Mouse (Mus musculus) lung, adult 2 months (tissue): Measurements from ENCODE around the gene Tmem98. TPM values are rescaled to one million over a fixed set of nuclear protein-coding genes. Genes with fewer than 3 reads are reported as not detected.

Experiments used
- DNase-seq: peaks from one replicate; pipeline ENCODE4 v3.0.0; 2022
- H3K4me1 ChIP-seq: fragments of 200-500 bp; 2 replicates; pipeline ENCODE4 v1.6.1; 2011; ENCODE audit warnings: low read length; ENCODE audit not compliant: control insufficient read depth, insufficient read depth
- H3K4me3 ChIP-seq: fragments of 200-500 bp; replicated peaks from 2 replicates; pipeline ENCODE3; 2011; ENCODE audit warnings: low read depth, mild to moderate bottlenecking, control low read depth, low read length; ENCODE audit errors: extremely low read depth
- CTCF ChIP-seq: fragments of 200-500 bp; IDR thresholded peaks from 2 replicates; pipeline ENCODE4 v1.5.1; 2011; ENCODE audit warnings: mild to moderate bottlenecking, low read length, control low read depth; ENCODE audit not compliant: insufficient read depth
- POLR2A ChIP-seq: fragments of 200-500 bp; IDR thresholded peaks from 2 replicates; pipeline ENCODE4 v1.6.1; 2011; ENCODE audit warnings: low read depth, mild to moderate bottlenecking, control low read depth, low read length, borderline replicate concordance; ENCODE audit errors: extremely low read depth
- WGBS: fragments of 180-500 bp; shearing (Covaris S2); methylation state at CpG from one replicate; pipeline ENCODE4 v1.1.7; 2018; 5-methylcytosine and 5-hydroxymethylcytosine counted together
- polyA plus RNA-seq: library from polyadenylated mRNA; depleted of rRNA; stranded (reverse); fragments of >200 nt; gene quantifications from 2 replicates; pipeline ENCODE4 v1.2.3, GENCODE M21; 2012; rRNA removed

The Tmem98 gene
- polyA plus RNA-seq, 1 experiment, result 74.1 TPM

DNA sequence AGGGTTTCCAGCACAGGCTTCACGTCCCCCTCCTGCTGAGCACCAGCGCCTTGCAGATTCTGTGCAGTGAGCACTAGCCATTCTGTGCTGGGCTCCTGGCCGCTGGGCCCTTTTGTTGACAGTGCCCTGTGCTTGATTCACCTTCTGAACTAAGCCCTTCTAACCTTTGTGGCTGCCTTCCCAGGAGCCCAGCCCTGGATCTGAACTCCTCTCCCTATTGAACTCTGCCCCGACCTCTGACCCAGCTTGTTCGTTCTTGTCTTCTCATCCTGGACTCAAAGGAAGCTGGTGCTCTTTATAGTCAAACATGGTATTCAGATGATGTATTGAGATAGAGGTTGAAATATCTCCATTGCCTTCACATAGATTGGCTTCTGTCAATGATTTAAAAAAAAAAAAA is 38.2 kb downstream of the Tmem98 start:
- WGBS, result 59% methylated on average over 5 of the region's 5 CpGs
- no peak overlapping the region for H3K4me3 ChIP-seq
- TF ChIP-seq POLR2A, result no peak
- no peak for TF ChIP-seq CTCF
- peaks cover 3% of the 10 kb centered on the region; the same call in 1 of the 2 replicates for H3K4me1 ChIP-seq
- DNase-seq, result no peak

DNA sequence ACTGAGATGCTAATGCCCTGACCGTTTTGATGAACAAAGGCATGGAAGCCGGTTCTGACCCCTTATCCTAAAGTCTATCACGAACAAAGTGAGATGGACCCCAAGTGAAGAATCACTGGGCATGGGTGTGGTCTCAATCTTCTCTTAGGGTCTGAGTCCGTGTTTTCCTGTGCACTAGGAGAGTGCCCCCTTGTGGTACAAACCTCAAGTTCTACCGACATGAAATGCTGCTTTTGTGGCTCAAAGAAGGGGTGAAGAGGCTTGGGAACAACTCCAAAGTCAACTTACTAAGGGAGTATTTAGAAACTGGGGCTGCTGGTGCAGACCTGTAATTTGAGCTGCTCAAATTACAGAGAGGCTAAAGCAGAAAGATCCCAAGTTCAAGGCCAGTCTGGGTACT is 41.9 kb downstream of the Tmem98 start:
- no peak overlapping the region for H3K4me3 ChIP-seq
- H3K4me1 ChIP-seq, result peaks cover 3% of the 10 kb centered on the region; the same call in 1 of the 2 replicates
- WGBS, result 43% methylated on average over 5 of the region's 5 CpGs
- TF ChIP-seq CTCF, result peak; percentile 32; the same call in 1 of the 2 replicates
- TF ChIP-seq POLR2A, result no peak
- no peak for DNase-seq

DNA sequence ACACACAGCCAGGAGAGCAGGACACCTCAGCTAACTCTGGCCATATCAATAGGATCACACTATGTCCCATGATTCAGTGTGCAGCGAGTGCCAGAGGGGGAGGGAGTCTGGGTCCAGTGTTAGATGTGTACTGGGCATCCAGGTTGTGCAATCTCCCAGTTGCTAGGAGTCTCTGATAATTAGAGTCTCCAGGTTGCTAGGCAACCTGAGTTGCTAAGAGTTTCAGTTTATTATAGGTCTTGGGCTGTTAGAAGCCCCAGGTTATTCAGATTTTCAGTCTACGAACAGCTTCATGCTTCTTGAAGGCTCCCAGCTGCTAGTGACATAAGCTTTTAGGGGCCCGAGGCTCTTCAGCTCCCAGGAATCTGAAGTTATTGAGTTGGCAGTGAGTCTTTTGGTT is 43.0 kb downstream of the Tmem98 start:
- no peak for DNase-seq
- TF ChIP-seq POLR2A, result no peak
- Histone ChIP-seq H3K4me1 (peaks cover 3% of the 10 kb centered on the region; the same call in 1 of the 2 replicates), H3K4me3 (no peak overlapping the region)
- WGBS, result 24% methylated on average over 3 of the region's 3 CpGs

DNA sequence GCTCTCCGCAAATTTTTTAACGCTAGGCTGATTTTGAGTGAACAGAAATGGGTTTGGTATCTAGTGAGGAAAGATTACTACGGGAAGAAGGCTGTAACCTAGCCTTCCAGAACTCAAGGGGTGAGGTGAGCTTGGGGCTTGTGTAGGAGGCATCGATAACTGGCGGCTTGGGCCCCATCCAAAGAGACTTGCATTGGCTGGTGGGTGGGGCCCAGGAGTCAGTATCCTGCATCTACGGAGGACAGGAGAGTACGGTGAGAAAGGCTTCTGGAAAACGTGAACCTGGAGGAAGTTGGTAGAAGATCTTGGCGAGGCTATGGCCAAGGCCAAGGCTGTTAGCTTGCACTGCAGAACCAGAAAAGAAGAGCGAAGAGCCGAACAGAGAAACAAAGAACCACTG is 44.5 kb downstream of the Tmem98 start:
- DNase-seq, result no peak
- 83% methylated on average over 11 of the region's 11 CpGs for WGBS
- TF ChIP-seq POLR2A, result no peak
- TF ChIP-seq CTCF, result no peak
- Histone ChIP-seq H3K4me1 (peaks cover 3% of the 10 kb centered on the region; the same call in 1 of the 2 replicates), H3K4me3 (no peak overlapping the region)

DNA sequence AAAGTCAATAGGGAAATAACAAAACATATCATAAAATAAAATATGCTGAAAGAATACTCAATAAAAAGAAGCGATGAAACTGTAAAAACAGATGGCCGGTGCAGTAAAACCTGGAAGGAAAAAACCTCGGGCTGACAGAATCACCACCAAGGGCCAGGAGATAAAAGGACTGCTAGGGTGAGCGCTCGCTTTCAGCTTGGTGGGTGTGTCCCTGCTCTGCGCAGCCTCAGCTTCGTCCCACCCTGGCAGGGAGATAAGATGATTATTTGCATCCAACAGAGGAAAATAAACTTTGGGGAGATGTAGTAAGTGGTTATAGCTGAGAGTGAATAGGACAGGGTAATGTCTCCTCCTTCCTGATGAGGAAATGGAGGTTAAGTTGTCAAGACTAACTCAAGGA is 44.9 kb downstream of the Tmem98 start:
- Histone ChIP-seq H3K4me1 (peaks cover 3% of the 10 kb centered on the region; the same call in 1 of the 2 replicates), H3K4me3 (no peak overlapping the region)
- WGBS, result 55% methylated on average over 7 of the region's 7 CpGs
- no peak for DNase-seq
- TF ChIP-seq CTCF, result no peak
- no peak for TF ChIP-seq POLR2A

DNA sequence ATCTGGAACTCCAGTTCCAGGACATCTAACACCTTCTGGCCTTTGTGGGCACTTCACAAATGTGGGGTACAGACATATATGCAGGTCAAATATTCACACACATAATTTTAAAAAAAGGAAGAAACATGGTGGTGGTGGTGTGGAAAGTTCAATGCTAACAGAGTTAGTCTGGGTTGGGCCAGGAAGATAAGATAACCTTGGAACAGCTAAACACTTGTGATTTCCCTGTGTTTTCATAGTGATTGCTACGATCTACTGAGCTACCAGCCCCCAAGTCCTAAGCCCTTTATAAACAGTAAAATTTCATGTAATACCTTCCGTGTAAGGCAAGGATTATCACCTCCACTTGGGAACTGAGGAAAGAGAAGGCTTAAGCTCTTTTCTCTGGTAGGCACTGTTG is 46.9 kb downstream of the Tmem98 start:
- no peak for DNase-seq
- 57% methylated on average over 2 of the region's 2 CpGs for WGBS
- Histone ChIP-seq H3K4me1 (peaks cover 3% of the 10 kb centered on the region; the same call in 1 of the 2 replicates), H3K4me3 (no peak overlapping the region)
- no peak for TF ChIP-seq POLR2A
- no peak for TF ChIP-seq CTCF

DNA sequence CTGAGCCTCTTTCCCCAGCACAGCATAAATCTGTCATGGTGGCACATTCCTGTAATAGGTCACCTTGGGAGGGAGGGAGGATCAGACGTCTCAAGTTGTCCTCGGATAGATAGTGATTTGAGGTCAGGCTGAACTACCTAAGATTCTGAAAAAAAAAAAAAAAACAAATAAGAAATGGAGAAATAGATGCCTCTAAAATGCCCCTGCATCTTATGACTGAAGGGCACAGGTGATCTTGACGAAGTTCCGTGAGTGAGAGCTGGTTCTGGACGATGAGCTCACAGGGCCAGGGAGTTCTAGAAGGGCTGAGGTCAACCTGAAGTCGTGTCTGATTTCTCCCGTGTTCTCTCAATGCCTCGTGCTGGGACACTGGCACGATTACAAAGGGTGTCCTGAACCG is 48.1 kb downstream of the Tmem98 start, which contains the start of gene Spaca3:
Gene Spaca3, plus strand, starts transcription at position 301 of the 400 bp plus-strand sequence.
- 62% methylated on average over 10 of the region's 10 CpGs for WGBS
- DNase-seq, result no peak
- Histone ChIP-seq H3K4me3 (no peak within 1 kb of the TSS), H3K4me1 (no peaks in the 10 kb centered on the region)
- TF ChIP-seq CTCF (no peak), POLR2A (no peak)

DNA sequence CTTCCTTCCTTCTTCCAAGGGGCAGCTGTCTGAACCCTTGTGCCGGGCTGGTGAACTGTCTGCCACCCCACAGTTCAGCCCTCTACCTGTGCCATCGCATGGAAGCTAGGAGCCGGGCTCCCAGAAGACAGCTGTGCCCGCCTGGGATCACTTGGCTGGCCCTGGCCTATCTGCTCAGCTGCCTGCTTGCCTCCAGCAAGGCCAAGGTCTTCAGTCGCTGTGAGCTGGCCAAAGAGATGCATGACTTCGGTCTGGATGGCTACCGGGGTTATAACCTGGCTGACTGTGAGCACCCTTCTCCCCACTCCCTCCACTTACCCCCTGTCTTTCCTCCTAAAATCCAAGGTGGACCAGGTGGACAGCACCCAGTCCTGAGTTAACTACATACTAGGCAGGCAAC is 53.0 kb downstream of the Tmem98 start:
- 87% methylated on average over 7 of the region's 7 CpGs for WGBS
- Histone ChIP-seq H3K4me1 (no peaks in the 10 kb centered on the region), H3K4me3 (no peak overlapping the region)
- DNase-seq, result no peak
- TF ChIP-seq POLR2A (no peak), CTCF (no peak)

DNA sequence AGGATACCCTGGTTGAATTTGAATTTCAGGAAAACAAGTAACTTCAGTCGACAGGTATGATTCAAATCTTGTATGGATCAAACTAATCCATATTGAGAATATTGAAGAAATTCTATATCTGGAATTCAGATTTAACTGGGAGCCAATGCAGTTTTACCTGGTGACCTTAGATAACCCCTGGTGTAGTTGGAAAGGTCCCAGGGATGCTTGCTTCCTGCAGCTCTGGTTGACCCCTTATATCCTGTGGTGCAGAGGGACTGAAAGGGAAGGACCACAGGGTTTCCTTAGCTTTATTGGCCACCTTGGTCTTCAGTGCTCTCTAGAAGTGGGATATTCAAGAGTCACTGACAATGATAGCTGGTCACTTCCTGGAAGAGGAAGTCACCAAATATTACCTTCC is 58.1 kb downstream of the Tmem98 start:
- TF ChIP-seq POLR2A (no peak), CTCF (no peak)
- 100% methylated on average over 1 of the region's 1 CpGs for WGBS
- H3K4me3 ChIP-seq, result no peak overlapping the region
- H3K4me1 ChIP-seq, result no peaks in the 10 kb centered on the region
- no peak for DNase-seq

Other genes with a start within 250 kb of the Tmem98 start
- 69.4 and 80.4 TPM in 2 replicates for gene Myo1d, start 30.1 kb upstream of the Tmem98 start, polyA plus RNA-seq
- 0.29 TPM in 1 of 2 replicates, not detected in the other for gene Spaca3, start 48.2 kb downstream of the Tmem98 start, polyA plus RNA-seq